Mouse (Mus musculus) ovary, postnatal 36 days (tissue): Measurements from ENCODE around the gene Cwc22.
A peak's percentile ranks its signal among the peaks of the same experiment; 100 is the strongest.

ENCODE experiments used
- DNase-seq: peaks from one replicate; pipeline ENCODE4 v3.0.0; 2022; ENCODE audit warnings: low spot score, mixed read lengths

Gene Cwc22

DNA sequence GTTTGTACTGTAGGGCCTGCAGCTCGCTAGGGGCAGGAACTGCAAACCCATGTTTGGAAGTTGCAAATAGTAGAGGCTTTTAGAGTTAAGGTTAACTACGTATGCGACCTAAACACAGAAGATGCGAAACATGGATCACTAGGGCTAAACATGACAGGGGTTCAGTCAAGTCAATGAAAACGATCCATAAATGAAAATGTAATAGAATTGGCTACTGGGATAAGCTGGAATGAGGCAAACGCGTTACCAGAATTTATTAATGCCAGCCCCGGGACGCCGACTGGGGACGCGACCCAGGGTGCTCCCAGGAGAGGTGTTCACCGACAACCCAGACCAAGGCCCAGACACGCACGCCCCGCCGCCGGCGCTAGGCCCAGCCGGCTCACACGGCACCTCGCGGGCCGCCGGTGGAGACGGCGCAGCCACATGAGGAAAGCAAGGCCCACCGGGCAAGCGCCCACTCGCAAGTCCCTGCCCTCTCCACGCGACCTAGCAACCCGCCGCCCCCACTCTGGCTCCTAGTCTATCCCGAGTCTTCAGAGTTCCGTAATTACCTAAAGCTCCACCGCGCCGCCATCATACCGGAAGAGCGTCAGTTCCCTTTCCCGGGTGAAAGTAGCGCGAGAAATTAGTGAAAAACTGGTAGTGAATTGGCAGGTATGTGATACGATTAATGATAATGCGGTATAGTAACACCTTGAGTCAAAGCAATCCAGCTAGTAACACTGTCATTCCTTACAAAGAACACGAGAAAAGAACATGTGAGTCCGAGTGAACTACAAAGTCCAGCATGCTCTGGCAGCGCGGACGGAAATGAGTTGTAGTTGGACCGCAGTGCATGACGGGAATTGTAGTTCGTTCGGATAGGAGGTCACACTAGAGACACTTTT lies at the start of gene Cwc22:
TSS of gene Cwc22 (minus strand) at position 780 of the 890 bp plus-strand sequence.
- peak; percentile 76 for DNase-seq

DNA sequence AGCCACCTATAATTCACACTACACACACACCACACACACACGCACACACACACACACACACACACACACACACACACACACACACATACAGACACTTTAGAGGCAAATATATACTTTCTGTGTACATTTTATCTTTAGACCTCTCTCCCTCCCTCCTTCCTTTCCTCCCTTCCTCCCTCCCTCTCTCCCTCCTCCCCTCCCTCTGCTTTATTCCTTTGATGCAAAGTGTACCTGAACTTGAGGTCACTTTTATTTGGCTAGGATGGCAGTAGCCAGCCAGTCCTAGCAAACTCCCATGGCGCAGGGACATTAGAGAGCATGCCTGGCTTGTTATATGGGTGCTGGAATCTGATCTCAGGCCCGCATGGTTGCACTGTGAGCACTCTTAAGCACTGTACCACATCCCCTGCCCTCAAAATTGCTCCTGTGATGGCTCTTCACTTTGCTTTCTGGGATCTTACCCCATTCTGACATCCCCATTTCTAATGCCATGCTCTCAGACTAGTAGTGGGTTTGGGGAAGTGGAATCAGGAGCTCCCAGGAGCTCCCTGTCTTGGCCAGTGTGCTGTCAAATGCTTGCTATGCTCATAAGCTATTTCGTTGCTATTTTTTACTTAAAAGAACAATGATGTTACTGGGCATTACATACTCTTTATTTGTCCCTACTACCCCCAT lies 47.7 kb upstream of the Cwc22 start:
- no peak for DNase-seq

DNA sequence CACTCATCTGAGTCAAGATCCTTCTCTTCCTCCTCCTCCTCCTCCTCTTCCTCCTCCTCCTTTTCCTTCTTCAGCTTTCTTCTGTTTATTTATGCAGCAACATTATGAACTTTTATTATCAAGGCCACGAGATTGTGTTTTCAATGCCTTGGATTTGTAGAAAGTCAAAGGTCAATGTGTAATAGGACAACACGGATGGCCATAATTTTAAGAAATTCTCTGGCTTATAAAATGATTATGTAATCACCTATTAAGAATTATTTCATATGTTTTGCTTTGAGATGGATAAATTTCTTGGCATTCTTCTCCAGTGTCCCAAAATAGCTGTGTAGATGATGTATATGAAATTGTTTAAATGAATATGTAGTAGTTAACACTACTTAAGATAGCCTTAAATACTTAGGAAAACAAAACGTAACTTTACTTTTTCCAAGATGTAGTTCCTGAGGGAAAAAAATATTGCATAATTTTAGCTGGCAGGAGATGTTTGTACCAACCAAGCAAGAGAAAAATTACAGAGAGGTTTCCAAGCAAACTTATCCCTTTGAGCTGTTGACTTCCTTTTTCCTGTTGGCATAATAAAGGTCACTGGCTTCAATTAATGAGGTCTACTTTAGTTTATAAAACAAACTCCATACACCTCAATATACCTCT lies 46.9 kb upstream of the Cwc22 start:
- DNase-seq: no peak

DNA sequence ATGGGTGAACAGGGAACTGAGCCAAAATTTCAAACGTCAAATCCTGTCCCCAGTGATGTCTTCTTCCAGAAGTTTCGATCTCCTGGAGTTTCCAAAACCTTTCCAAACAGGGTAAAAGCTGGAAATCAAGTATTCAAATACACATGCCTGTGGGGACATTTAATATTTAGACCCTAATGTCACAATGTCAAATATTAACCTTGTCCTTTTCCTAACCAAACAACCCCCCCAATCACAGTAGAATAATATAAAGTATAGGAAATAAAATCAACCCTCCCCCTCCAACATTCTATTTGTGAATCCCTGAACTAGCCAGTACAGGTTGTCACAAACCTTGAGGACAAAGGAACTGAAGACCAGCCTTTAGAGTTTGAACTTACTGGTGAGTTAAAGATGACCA lies 44.6 kb upstream of the Cwc22 start:
- DNase-seq: no peak

GRCm38 (mm10) chr2:77990121-77990520 lies 43.9 kb upstream of the Cwc22 start:
- no peak for DNase-seq

DNA sequence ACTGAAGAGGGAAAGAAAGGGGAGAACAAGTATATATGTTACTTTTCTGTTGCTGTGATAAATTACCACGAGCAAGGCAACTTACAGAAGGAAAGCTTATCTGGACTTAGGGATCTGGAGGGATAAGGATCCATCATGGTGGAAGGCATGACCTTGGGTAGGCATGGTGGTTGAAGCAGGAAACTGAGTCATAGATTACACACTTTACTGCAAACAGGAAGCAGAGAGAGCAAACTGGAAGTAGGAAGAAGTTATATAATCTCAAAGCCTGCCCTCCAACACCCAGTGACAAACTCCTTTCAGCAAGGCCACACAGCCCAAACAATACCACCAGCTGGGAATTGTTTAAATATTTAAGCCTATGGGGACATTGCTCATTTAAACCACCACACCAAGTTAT lies 43.2 kb upstream of the Cwc22 start:
- no peak for DNase-seq

DNA sequence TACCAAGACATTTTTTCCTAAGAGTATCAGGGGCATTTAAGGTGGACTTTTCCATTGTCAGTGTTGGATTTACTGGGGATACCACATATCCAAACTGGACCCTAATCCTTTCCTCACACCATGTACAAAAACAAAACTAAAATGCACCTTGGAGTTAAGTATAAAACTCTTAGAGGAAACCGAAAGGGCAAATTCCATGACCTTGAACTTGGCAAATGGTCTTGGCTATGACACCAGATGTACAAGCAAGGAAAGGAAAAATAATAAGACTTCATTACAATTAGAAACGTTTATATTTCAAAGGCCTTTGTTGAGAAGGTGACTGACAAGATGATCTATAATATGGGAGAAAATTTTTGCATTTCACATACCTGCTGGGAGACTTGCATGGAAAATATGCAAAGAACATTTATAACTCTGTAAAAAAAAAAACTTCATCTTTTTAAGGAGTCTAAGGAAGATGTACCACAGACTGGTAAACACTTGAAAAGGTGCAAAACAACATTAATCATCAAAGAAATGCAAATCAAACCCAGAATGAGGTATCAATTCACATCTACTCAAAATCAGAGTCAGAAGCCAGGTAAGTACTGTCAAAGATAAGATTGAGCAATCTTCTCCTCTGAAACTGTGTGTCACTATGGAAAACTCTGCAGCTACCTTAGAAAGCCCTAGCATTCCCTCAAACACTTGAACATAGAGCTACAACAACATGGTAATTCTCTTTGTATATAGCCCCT lies 40.0 kb upstream of the Cwc22 start:
- DNase-seq: no peak

GRCm38 (mm10) chr2:77984209-77984608 lies 38.0 kb upstream of the Cwc22 start:
- no peak for DNase-seq

DNA sequence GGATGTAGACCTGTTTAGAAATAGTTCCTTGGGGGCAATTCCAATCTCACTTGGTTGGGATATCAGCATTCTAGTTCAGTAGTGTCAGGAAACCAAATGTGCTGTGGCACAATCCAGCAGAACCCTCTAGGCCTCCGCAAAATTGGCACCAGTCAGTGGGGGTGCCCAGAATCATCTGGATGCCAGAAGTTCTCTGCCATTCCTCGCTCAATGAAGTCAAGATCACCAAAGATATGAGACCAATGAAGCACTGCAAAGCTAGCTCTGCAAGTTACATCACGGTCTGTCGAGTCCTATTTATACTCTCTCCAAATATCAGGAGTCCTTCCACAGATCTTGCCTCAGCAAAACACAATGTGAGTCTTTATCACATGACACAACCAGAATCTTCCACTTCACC lies 35.7 kb upstream of the Cwc22 start:
- no peak for DNase-seq

DNA sequence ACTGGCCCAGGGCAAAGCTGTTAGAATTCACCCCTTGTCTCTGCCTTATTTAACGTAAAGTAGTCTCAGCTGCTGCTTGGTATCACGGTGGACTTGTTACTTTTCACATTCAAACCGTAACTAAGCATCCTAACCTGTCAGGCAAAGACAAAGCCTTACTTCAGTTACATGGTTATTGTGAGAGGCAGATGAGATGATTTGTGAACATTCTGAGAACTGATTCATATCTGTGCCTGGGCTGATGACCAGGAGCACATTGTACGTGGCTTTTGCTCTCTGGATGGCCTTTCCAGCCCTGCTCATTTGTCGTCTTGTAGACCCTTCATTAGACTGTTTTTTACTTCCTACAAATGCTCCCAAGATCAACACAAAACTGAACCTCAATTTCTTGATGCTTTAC lies 34.5 kb upstream of the Cwc22 start:
- no peak for DNase-seq

- no peak for DNase-seq
These were observed 33.3 kb upstream of the Cwc22 start for GRCm38 (mm10) chr2:77979519-77979918.

DNA sequence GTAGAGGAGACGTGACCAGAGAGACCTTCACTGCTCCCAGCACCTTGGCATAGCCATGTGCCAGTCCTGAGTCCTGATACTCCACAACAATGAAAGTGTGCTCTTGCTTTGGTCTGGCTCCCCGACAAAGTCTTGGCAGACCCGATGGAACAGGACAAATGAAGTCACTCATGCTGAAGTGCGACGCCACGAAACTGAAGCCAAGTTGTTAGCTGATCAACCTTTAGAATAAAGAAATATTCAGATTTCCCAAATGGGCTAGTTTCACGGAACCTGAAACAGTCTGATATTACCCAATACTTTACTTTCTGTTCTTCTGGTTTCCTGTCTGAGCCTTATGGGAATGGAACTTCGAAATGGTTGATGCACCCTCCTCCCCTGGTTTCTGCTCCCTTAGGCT lies 32.9 kb upstream of the Cwc22 start:
- DNase-seq: no peak

DNA sequence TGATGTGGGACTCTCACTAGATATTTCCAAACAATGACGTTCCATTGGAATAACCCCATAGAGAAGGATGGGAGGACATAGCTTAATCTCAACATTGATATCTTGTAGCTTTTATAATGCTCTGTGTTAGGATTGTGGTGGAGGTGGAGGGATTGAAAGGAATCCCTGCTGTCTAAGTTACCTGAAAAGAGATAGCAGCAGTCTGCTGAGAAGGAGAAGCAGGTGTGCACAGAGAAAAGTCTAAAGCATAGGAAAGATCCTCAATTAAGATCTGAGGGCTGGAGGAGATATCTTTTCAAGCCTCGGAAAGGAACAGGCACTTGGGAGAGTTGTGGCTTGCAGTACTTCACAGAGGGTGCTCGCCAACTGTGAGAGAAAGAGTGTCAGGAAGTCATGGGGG lies 32.1 kb upstream of the Cwc22 start:
- no peak for DNase-seq

GRCm38 (mm10) chr2:77976321-77976920 lies 30.2 kb upstream of the Cwc22 start:
- no peak for DNase-seq

GRCm38 (mm10) chr2:77975606-77976005 lies 29.4 kb upstream of the Cwc22 start:
- no peak for DNase-seq

GRCm38 (mm10) chr2:77974986-77975385 lies 28.8 kb upstream of the Cwc22 start:
- no peak for DNase-seq

- DNase-seq: no peak
These were observed 28.2 kb upstream of the Cwc22 start for GRCm38 (mm10) chr2:77974366-77974765.

DNA sequence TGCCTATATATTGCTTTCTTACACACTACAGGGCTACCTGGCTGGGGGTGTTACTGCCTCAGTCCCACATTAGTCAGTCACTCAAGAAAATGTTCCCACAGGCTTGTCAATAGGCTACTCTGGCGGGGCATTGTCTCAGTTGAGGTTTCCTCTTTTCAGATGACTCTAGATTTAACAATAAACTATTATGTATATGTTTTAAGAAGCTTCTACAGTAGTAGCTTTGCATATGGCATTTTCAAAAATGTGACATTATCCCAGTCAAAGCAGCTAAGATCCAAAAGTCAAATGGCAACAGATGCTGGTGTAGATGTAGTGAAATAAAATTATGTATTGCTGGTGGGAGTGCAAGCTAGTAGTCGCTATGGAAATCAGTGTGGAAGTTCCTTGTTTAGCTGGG lies 27.1 kb upstream of the Cwc22 start:
- no peak for DNase-seq

- no peak for DNase-seq
These were observed 26.4 kb upstream of the Cwc22 start for GRCm38 (mm10) chr2:77972541-77972940.

- no peak for DNase-seq
These were observed 25.7 kb upstream of the Cwc22 start for GRCm38 (mm10) chr2:77971871-77972270.

DNA sequence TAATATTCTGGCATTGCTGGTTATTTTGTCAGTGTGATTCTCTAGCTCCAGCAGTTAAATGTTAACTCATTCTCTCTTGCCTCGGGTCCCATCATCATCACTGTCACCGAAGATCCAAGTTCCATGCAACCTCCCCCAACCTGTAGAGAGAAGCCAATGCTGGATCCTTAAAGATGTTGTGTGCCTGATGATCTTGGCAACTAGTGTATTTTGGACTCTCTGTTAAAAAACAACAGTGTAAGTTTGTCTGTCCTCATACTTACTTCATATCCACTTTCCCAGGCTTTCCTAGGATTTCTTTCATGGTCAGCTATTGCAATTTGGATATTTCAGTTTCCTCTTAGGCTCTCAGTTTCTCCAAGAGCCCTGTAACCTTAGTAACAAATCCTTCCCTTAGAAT lies 25.2 kb upstream of the Cwc22 start:
- DNase-seq: no peak

DNA sequence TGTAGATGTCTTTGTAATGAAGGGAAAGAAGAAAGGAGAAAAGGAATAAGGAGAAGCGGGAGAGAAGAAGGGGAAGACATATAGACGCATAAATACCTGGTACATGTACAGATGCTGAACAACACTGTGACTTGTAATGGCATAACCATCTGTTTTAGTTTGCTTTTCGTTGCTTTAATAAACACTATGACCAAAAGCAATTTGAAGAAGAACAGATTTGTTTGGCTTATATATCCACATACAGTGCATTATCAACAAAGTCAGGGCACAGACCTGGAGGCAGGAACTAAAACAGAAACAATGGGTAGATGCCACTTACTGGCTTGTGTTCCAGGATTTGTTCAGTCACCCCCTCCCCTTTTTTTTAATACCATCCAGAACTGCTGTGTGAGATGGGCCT lies 24.4 kb upstream of the Cwc22 start:
- no peak for DNase-seq
